Mouse (Mus musculus) embryonic facial prominence, embryonic 11.5 days (tissue): ENCODE measurements around the gene Prmt1. TPM values are rescaled to one million over a fixed set of nuclear protein-coding genes. Genes with fewer than 3 reads are reported as not detected.
A peak's percentile ranks its signal among the peaks of the same experiment; 100 is the strongest.

Source experiments
- ATAC-seq: fragments of 200-750 bp; cut with Nextera tagmentation; replicated peaks from 2 replicates; pipeline ENCODE4 v1.8.0; 2017; ENCODE audit warnings: low read depth; ENCODE audit not compliant: insufficient number of reproducible peaks, low FRiP score, low TSS enrichment
- DNase-seq: peaks from one replicate; pipeline ENCODE4 v3.0.0-alpha.2; 2015; ENCODE audit warnings: low spot score
- H3K27ac ChIP-seq: fragments of 300-500 bp; sonication (generic); replicated peaks from 2 replicates; pipeline ENCODE4 v1.5.1; 2014; ENCODE audit warnings: mild to moderate bottlenecking, low read depth, low read length, control low read depth
- H3K27me3 ChIP-seq: fragments of 300-500 bp; sonication (generic); 2 replicates; pipeline ENCODE4 v1.6.1; 2014; ENCODE audit warnings: mild to moderate bottlenecking, low read length, moderate library complexity, mixed read lengths; ENCODE audit not compliant: control insufficient read depth, insufficient read depth
- H3K36me3 ChIP-seq: fragments of 300-500 bp; sonication (generic); replicated peaks from 2 replicates; pipeline ENCODE4 v1.6.1; 2014; ENCODE audit warnings: low read depth, mild to moderate bottlenecking, low read length, moderate library complexity, mixed read lengths; ENCODE audit not compliant: control insufficient read depth, insufficient read depth
- H3K4me1 ChIP-seq: fragments of 300-500 bp; sonication (generic); 2 replicates; pipeline ENCODE4 v1.6.1; 2014; ENCODE audit warnings: low read length, mixed read lengths; ENCODE audit not compliant: control insufficient read depth, insufficient read depth
- H3K4me2 ChIP-seq: fragments of 300-500 bp; sonication (generic); 2 replicates; pipeline ENCODE4 v1.6.1; 2014; ENCODE audit warnings: low read depth, mild to moderate bottlenecking, control low read depth, low read length, moderate library complexity
- H3K4me3 ChIP-seq: fragments of 300-500 bp; sonication (generic); 2 replicates; pipeline ENCODE4 v1.5.1; 2014; ENCODE audit warnings: low read depth, low read length, control low read depth
- H3K9ac ChIP-seq: fragments of 300-500 bp; sonication (generic); replicated peaks from 2 replicates; pipeline ENCODE4 v1.6.1; 2014; ENCODE audit warnings: mild to moderate bottlenecking, control low read depth, low read length
- H3K9me3 ChIP-seq: fragments of 300-500 bp; sonication (generic); replicated peaks from 2 replicates; pipeline ENCODE4 v1.6.1; 2016; ENCODE audit warnings: mild to moderate bottlenecking, low read length, inconsistent platforms, mixed read lengths; ENCODE audit not compliant: control insufficient read depth
- WGBS: fragments of 180-500 bp; shearing (Covaris S2); extraction: QIAGEN DNeasy Blood & Tissue Kit; methylation state at CpG from one replicate; pipeline ENCODE4 v1.1.7; 2014; 5-methylcytosine and 5-hydroxymethylcytosine counted together
- polyA plus RNA-seq: library from polyadenylated mRNA; unstranded; fragments of >200 nt; fragmentation: Nextera tagmentation; extraction: Ambion mirVana; gene quantifications from 2 replicates; pipeline ENCODE4 v1.2.1, GENCODE M21; 2014

Gene Prmt1
- polyA plus RNA-seq, 1 experiment from 2014 or later: 293 TPM

GRCm38 (mm10) chr7:44997940-44998428 is 11.6 kb upstream of the Prmt1 start:
- Histone ChIP-seq H3K4me2 (peak overlapping the region; percentile 49), H3K4me1 (no peaks in the 10 kb centered on the region; the same call in 1 of the 2 replicates), H3K36me3 (peaks cover 19% of the 10 kb centered on the region), H3K9me3 (no peaks in the 10 kb centered on the region), H3K4me3 (peak overlapping the region; percentile 60), H3K27ac (0 out of 2 replicates have a peak overlapping the region, but pooled peaks have one; percentile 5), H3K9ac (peak overlapping the region; percentile 84), H3K27me3 (no peaks in the 10 kb centered on the region)
- DNase-seq (peak; percentile 48), ATAC-seq (no peak)
- 5% methylated on average over 15 of the region's 15 CpGs for WGBS

GRCm38 (mm10) chr7:44997231-44997939 is 11.0 kb upstream of the Prmt1 start, which contains the start of gene Irf3:
Gene Irf3 (plus strand): TSS chr7:44997648.
- Histone ChIP-seq H3K4me2 (peak within 1 kb of the TSS; percentile 84), H3K36me3 (peaks cover 18% of the 10 kb centered on the region), H3K9me3 (no peaks in the 10 kb centered on the region), H3K4me3 (peak within 1 kb of the TSS; percentile 60), H3K9ac (peak within 1 kb of the TSS; percentile 84), H3K4me1 (no peaks in the 10 kb centered on the region; the same call in 1 of the 2 replicates), H3K27me3 (no peaks in the 10 kb centered on the region), H3K27ac (0 out of 2 replicates have a peak within 1 kb of the TSS, but pooled peaks have one; percentile 43)
- ATAC-seq (peak; percentile 78), DNase-seq (peak; percentile 98)
- under 1% methylated on average over 43 of the region's 43 CpGs for WGBS

GRCm38 (mm10) chr7:44996672-44997071 is 10.3 kb upstream of the Prmt1 start:
- ATAC-seq (no peak), DNase-seq (no peak)
- H3K27ac ChIP-seq: 0 out of 2 replicates have a peak overlapping the region, but pooled peaks have one; percentile 43
- WGBS: 16% methylated on average over 10 of the region's 10 CpGs
- H3K36me3 ChIP-seq: peaks cover 18% of the 10 kb centered on the region
- peak overlapping the region; percentile 60 for H3K4me3 ChIP-seq
- peak overlapping the region; percentile 84 for H3K4me2 ChIP-seq
- H3K4me1 ChIP-seq: no peaks in the 10 kb centered on the region; the same call in 1 of the 2 replicates
- H3K9ac ChIP-seq: peak overlapping the region; percentile 84
- H3K9me3 ChIP-seq: no peaks in the 10 kb centered on the region
- no peaks in the 10 kb centered on the region for H3K27me3 ChIP-seq

GRCm38 (mm10) chr7:44986879-44987718 is 731 bp upstream of the Prmt1 start:
- H3K4me3 ChIP-seq: peak overlapping the region; percentile 55
- peak overlapping the region; percentile 90 for H3K27ac ChIP-seq
- peaks cover 7% of the 10 kb centered on the region for H3K4me1 ChIP-seq
- under 1% methylated on average over 29 of the region's 29 CpGs for WGBS
- peaks cover 5% of the 10 kb centered on the region for H3K36me3 ChIP-seq
- H3K4me2 ChIP-seq: peak overlapping the region; percentile 44
- ATAC-seq (peak; percentile 41), DNase-seq (no peak)
- H3K9me3 ChIP-seq: no peaks in the 10 kb centered on the region
- no peaks in the 10 kb centered on the region for H3K27me3 ChIP-seq
- peak overlapping the region; percentile 82 for H3K9ac ChIP-seq

GRCm38 (mm10) chr7:44985595-44986191 is 675 bp downstream of the Prmt1 start:
- DNase-seq: peak; percentile 82
- WGBS: under 1% methylated on average over 39 of the region's 45 CpGs
- 0 out of 2 replicates have a peak, but pooled peaks have one; percentile 9 for ATAC-seq
- peak overlapping the region; percentile 98 for H3K4me3 ChIP-seq
- peaks cover 7% of the 10 kb centered on the region for H3K4me1 ChIP-seq
- H3K27ac ChIP-seq: peak overlapping the region; percentile 96
- peak overlapping the region; percentile 57 for H3K4me2 ChIP-seq
- no peaks in the 10 kb centered on the region for H3K9me3 ChIP-seq
- H3K9ac ChIP-seq: peak overlapping the region; percentile 99
- H3K27me3 ChIP-seq: no peaks in the 10 kb centered on the region
- H3K36me3 ChIP-seq: peaks cover 16% of the 10 kb centered on the region

GRCm38 (mm10) chr7:44984833-44985164 is 1.6 kb downstream of the Prmt1 start:
- H3K9me3 ChIP-seq: no peaks in the 10 kb centered on the region
- H3K4me1 ChIP-seq: peaks cover 7% of the 10 kb centered on the region
- peak overlapping the region; percentile 98 for H3K4me3 ChIP-seq
- no peak for DNase-seq
- 40% methylated on average over 3 of the region's 3 CpGs for WGBS
- H3K9ac ChIP-seq: peak overlapping the region; percentile 13
- peak overlapping the region; percentile 57 for H3K4me2 ChIP-seq
- peaks cover 22% of the 10 kb centered on the region for H3K36me3 ChIP-seq
- no peak overlapping the region for H3K27ac ChIP-seq
- no peak for ATAC-seq
- H3K27me3 ChIP-seq: no peaks in the 10 kb centered on the region

- peak overlapping the region; percentile 15; the same call in 1 of the 2 replicates for H3K4me3 ChIP-seq
These were observed 2.2 kb downstream of the Prmt1 start for GRCm38 (mm10) chr7:44983944-44984832.

More at GRCm38 (mm10) chr7:44983944-44984832, 2.2 kb downstream of the Prmt1 start:
- ATAC-seq (no peak), DNase-seq (no peak)
- peak overlapping the region; percentile 57 for H3K4me2 ChIP-seq
- no peak overlapping the region; the same call in 1 of the 2 replicates for H3K27ac ChIP-seq
- peak overlapping the region; percentile 28 for H3K9ac ChIP-seq
- no peaks in the 10 kb centered on the region for H3K9me3 ChIP-seq
- peaks cover 7% of the 10 kb centered on the region for H3K4me1 ChIP-seq
- H3K27me3 ChIP-seq: no peaks in the 10 kb centered on the region
- 84% methylated on average over 7 of the region's 7 CpGs for WGBS
- peaks cover 25% of the 10 kb centered on the region for H3K36me3 ChIP-seq
